Mouse (Mus musculus): ENCODE measurements around the gene Fcna.

GRCm38 (mm10) chr2:25663511-25663910, 35.7 kb upstream of the Fcna start:
- no peak for TF ChIP-seq POLR2A (IDR thresholded peaks at IDR 0.05; ENCODE audit: borderline replicate concordance, low read depth, low read length)
- TF ChIP-seq CTCF (IDR thresholded peaks at IDR 0.05; ENCODE audit: low read depth, low read length): peak; percentile 49; the same call in 1 of the 2 replicates

All from bone marrow macrophage, adult 2 months (primary cell).